Mouse (Mus musculus): ENCODE measurements around the gene Ccdc63. TPM values are rescaled to one million over a fixed set of nuclear protein-coding genes. Genes with fewer than 3 reads are reported as not detected.

Gene Ccdc63
- polyA plus RNA-seq, 1 experiment: 0.23 TPM

DNA sequence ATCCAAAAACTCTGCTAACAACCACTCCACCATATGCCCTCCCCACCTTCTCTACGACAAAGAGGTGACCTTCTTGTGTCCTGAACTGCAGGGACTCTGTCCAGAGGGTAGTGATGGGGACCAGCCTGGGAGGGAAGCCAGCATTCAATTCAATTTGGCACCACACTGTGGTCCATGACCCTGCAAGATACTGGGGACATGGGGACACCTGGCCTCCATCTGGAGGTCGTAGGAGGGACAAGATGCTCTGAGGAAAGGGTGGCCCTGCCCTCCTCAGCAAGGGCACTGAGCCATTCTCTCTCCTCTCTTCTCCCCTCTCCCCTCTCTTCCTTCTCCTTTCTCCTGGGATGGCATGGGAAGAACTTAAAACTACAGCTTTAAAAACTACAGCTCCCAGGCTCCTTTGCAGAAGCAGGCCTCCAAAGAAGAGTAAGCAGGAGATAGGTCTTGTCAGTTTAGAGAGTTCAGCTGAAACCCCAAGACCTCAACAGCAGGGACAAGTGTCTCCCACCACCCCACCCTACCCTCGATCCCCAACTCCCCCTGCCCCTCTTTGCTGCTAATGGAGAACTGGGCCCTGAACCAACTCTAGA lies 5.2 kb downstream of the Ccdc63 start:
- no peak overlapping the region for H3K4me3 ChIP-seq (ENCODE audit: control insufficient read depth, insufficient read depth, low read length)
- H3K27me3 ChIP-seq (ENCODE audit: control insufficient read depth, insufficient read depth, low read length): no peaks in the 10 kb centered on the region
- H3K36me3 ChIP-seq (ENCODE audit: control insufficient read depth, insufficient read depth, low read length): no peaks in the 10 kb centered on the region
- H3K27ac ChIP-seq (ENCODE audit: control insufficient read depth, insufficient read depth, low read length): no peak overlapping the region
- no peak for DNase-seq
- TF ChIP-seq CTCF (IDR thresholded peaks at IDR 0.05; ENCODE audit: borderline replicate concordance, control insufficient read depth, extremely low read depth, insufficient read depth, low read length, poor library complexity) (no peak), POLR2A (IDR thresholded peaks at IDR 0.05; ENCODE audit: control insufficient read depth, extremely low read depth, insufficient read depth, low read length, poor library complexity) (no peak)
- 97% methylated on average over 3 of the region's 3 CpGs for WGBS
- H3K4me1 ChIP-seq (replicated peaks; ENCODE audit: control insufficient read depth, insufficient read depth, low read length): peaks cover 20% of the 10 kb centered on the region

DNA sequence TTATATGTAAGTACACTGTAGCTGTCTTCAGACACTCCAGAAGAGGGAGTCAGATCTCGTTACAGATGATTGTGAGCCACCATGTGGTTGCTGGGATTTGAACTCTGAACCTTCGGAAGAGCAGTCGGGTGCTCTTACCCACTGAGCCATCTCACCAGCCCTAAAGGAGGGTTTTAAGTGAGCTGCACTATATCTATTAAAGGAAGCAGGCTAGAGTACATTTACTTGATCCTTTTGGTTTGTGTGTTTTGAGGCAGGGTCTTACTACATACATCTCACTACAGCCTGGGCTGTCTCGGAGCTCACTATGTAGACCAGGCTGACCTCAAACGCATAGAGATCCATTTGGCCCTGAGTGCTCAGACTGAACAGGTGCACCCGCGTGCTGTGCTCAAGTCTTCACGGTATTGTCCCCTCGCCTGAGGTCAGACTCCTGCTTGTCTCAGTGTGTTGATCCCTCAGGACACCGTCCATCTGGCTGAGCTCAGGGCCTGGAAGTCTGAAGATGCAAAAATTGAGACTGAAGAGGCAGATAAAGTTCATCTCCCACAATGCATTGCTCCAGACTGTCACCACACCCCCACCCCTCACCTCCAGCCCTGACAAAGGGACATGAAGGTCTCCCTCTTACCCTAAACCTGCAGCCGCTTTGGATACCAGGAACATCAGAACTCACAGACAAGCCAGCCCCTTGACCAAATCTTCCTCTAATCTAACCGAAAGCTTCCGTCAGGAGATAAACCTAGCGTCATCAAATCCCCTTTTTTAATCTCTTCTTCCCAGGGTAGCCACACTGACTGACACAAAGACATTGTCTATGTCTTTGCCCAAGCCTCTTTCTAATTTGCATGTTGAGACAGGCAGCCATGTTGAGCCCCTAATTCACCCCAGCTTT lies 6.0 kb downstream of the Ccdc63 start:
- Histone ChIP-seq H3K27me3 (ENCODE audit: control insufficient read depth, insufficient read depth, low read length) (no peaks in the 10 kb centered on the region), H3K4me3 (ENCODE audit: control insufficient read depth, insufficient read depth, low read length) (no peak overlapping the region), H3K4me1 (replicated peaks; ENCODE audit: control insufficient read depth, insufficient read depth, low read length) (peaks cover 23% of the 10 kb centered on the region), H3K36me3 (ENCODE audit: control insufficient read depth, insufficient read depth, low read length) (no peaks in the 10 kb centered on the region), H3K27ac (ENCODE audit: control insufficient read depth, insufficient read depth, low read length) (no peak overlapping the region)
- no peak for DNase-seq
- TF ChIP-seq POLR2A (IDR thresholded peaks at IDR 0.05; ENCODE audit: control insufficient read depth, extremely low read depth, insufficient read depth, low read length, poor library complexity) (no peak), CTCF (IDR thresholded peaks at IDR 0.05; ENCODE audit: borderline replicate concordance, control insufficient read depth, extremely low read depth, insufficient read depth, low read length, poor library complexity) (no peak)
- 96% methylated on average over 14 of the region's 14 CpGs for WGBS

DNA sequence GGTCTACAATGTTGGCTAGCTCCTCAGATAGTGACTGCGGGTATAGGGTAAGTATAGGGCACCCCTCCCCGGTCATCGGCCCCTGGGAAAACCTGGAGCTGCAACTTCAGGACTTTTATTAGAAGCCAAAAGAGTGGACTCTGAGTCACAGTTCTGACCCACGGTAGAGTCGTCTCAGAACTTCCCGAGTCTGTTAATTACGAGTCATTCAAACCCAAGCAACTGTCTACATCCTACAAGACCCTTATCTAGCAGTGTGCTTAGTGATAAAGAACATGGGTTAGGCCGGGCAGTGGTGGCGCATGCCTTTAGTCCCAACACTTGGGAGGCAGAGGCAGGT lies 7.6 kb downstream of the Ccdc63 start:
- H3K36me3 ChIP-seq (ENCODE audit: control insufficient read depth, insufficient read depth, low read length): no peaks in the 10 kb centered on the region
- WGBS: 93% methylated on average over 9 of the region's 9 CpGs
- peaks cover 26% of the 10 kb centered on the region for H3K4me1 ChIP-seq (replicated peaks; ENCODE audit: control insufficient read depth, insufficient read depth, low read length)
- no peak for DNase-seq
- no peak overlapping the region for H3K27ac ChIP-seq (ENCODE audit: control insufficient read depth, insufficient read depth, low read length)
- no peak for TF ChIP-seq CTCF (IDR thresholded peaks at IDR 0.05; ENCODE audit: borderline replicate concordance, control insufficient read depth, extremely low read depth, insufficient read depth, low read length, poor library complexity)
- no peak overlapping the region for H3K4me3 ChIP-seq (ENCODE audit: control insufficient read depth, insufficient read depth, low read length)
- H3K27me3 ChIP-seq (ENCODE audit: control insufficient read depth, insufficient read depth, low read length): no peaks in the 10 kb centered on the region

- H3K4me3 ChIP-seq (ENCODE audit: control insufficient read depth, insufficient read depth, low read length): peak overlapping the region; percentile 60
- no peaks in the 10 kb centered on the region for H3K36me3 ChIP-seq (ENCODE audit: control insufficient read depth, insufficient read depth, low read length)
- H3K4me1 ChIP-seq (replicated peaks; ENCODE audit: control insufficient read depth, insufficient read depth, low read length): peaks cover 26% of the 10 kb centered on the region
- peak; percentile 37 for DNase-seq
- TF ChIP-seq POLR2A (IDR thresholded peaks at IDR 0.05; ENCODE audit: control insufficient read depth, extremely low read depth, insufficient read depth, low read length, poor library complexity): no peak
- TF ChIP-seq CTCF (IDR thresholded peaks at IDR 0.05; ENCODE audit: borderline replicate concordance, control insufficient read depth, extremely low read depth, insufficient read depth, low read length, poor library complexity): no peak
- WGBS: 22% methylated on average over 26 of the region's 26 CpGs
- H3K27me3 ChIP-seq (ENCODE audit: control insufficient read depth, insufficient read depth, low read length): no peaks in the 10 kb centered on the region
- H3K27ac ChIP-seq (ENCODE audit: control insufficient read depth, insufficient read depth, low read length): no peak overlapping the region
Measured at GRCm38 (mm10) chr5:122132167-122133049, 8.2 kb downstream of the Ccdc63 start.

DNA sequence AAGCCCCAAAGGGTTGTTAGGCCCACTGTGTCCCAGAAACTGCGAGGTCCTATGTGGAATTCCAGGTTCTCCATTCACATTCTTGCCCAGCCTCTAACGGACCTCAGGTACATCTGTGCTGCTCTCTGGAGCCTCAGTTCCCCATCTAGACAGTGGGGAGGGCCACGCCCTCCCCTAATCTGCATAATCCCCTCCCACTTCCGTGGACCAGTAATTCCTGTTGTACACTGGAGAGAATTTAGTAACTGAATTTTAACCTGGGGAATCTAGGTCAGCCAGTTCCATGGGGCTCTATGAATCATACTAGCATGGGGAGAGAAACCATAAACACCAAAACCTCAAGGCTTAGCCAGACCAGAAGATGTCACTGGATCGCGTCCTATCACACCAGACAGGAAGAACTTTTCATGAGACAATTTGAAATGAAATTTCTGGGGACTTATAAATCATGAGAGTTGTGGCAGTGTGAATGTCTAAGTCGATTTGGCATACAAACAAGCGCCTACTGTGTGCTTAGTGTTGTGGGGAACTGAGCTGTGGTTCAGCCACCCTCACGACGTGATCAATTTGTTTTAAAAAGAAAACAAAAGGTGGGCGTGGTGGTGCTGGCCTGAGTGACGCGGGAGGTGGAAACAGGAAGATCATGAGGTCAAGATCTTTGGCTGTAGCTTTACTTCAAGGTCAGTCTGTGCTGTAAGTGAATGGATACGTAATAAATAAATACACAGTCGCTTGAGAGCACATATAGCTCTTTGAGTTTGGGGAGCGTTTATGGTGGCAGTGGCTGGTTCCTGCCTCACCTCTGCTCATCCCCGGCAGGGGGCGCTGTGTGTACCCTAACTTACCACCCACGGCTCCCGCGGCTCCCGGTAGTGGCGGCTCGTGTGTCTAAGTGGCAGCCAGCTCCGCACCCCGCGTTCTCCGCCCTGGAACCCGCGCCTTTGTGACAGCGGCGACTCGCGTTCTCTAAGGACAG lies 9.3 kb downstream of the Ccdc63 start:
- peak; percentile 94 for DNase-seq
- peak overlapping the region; percentile 60 for H3K4me3 ChIP-seq (ENCODE audit: control insufficient read depth, insufficient read depth, low read length)
- WGBS: 1% methylated on average over 34 of the region's 34 CpGs
- TF ChIP-seq POLR2A (IDR thresholded peaks at IDR 0.05; ENCODE audit: control insufficient read depth, extremely low read depth, insufficient read depth, low read length, poor library complexity) (0 out of 2 replicates have a peak, but pooled peaks have one; percentile 31), CTCF (IDR thresholded peaks at IDR 0.05; ENCODE audit: borderline replicate concordance, control insufficient read depth, extremely low read depth, insufficient read depth, low read length, poor library complexity) (peak; percentile 93)
- peaks cover 27% of the 10 kb centered on the region for H3K4me1 ChIP-seq (replicated peaks; ENCODE audit: control insufficient read depth, insufficient read depth, low read length)
- no peaks in the 10 kb centered on the region for H3K36me3 ChIP-seq (ENCODE audit: control insufficient read depth, insufficient read depth, low read length)
- H3K27ac ChIP-seq (ENCODE audit: control insufficient read depth, insufficient read depth, low read length): peak overlapping the region; percentile 73
- no peaks in the 10 kb centered on the region for H3K27me3 ChIP-seq (ENCODE audit: control insufficient read depth, insufficient read depth, low read length)

Measured in thymus, adult 2 months (tissue).